Mouse (Mus musculus) liver, postnatal 0 days (tissue): ENCODE measurements around the gene Pcgf1.
A peak's percentile ranks its signal among the peaks of the same experiment; 100 is the strongest.

Source experiments
- CTCF ChIP-seq: sonication (generic); IDR thresholded peaks from 2 replicates; pipeline ENCODE4 v1.5.1; 2016; ENCODE audit warnings: antibody characterized with exemption, low read depth
- EP300 ChIP-seq: IDR thresholded peaks from 2 replicates; pipeline ENCODE4 v1.6.1; 2016; ENCODE audit warnings: antibody characterized with exemption, low read depth, mild to moderate bottlenecking

DNA sequence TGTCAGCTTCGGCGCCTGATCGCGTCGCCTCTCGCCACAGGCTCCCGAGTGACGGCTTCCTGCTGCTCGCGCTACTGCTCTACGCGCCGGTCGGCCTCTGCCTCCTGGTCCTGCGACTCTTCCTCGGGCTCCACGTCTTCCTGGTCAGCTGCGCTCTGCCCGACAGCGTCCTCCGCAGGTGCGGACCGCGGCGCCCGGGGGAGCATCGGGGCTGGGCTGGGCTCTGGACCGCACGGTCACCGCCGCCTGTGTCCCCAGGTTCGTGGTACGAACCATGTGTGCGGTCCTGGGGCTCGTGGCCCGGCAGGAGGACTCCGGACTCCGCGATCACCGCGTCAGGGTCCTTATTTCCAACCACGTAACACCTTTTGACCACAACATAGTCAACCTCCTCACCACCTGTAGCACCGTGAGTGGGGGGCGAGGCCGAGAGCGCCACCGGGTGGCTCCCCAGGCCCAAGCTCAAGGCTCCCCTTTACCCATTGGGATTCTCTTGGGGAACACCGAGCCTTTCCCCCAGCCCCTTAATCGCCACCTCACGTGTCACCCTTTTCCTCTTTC, 22.7 kb upstream of the Pcgf1 start, which contains the start of gene Htra2:
- no peak for TF ChIP-seq EP300
- peak; percentile 69 for TF ChIP-seq CTCF
